Mouse (Mus musculus): ENCODE data around the gene Mis18a.

DNA sequence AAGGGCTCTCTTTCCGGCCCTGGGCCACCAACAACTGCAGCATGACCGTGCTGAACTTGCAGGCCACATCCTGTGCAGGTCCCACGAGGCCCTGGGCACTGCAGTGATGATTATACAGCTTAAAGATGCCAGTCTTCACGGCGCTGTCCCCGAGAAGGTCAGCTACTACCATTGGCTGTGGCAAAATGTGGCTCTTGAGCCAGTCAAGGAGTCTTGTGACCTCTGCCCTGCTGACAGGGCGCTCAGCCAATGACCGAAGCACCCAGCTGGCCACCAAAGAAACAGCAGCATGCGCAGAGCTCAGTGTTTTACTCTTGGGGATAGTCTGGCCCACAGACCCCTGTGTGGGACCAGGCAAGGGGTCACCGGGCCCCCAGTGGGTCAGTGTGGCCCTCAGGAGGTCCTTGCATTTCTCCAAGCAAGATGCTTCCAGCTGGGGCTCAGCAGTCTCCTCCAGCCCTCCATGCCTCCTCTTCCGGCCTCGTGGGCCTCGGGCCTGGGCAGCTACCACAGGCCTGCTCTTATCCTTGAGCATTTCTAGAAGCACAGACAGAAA, 26.3 kb upstream of the Mis18a start:
- TF ChIP-seq CTCF (IDR thresholded peaks at IDR 0.05; ENCODE audit: low read depth): no peak
- no peak for TF ChIP-seq EP300 (optimal IDR thresholded peaks at IDR 0.05)

Measured in stomach, postnatal 0 days (tissue).